Mouse (Mus musculus): ENCODE data around the gene Mettl2.

DNA sequence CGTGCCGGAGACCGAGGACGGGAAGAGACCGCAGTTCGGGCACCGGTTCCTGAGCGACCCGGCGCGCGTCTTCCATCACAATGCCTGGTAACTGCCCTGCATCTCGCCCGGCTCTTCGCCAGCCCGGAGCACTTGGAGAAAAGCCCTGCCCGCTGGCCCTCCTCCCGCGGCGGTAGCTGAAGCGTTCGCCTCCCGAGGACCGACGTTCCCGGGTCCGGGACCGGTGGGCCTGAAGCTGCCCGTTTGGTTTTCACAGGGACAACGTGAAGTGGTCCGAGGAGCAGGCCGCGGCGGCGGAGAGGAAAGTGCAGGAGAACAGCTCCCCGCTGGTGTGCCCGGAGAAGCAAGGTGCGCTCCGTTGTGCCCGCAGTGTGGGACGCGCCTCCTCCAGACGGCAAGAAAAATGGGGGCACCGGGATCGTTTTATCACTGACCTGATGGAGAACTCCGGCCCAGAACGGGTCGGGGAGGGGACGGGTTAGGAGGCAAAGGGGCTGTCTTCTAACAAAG, 350 bp downstream of the Mettl2 start:
- no peak for TF ChIP-seq POLR2A (IDR thresholded peaks at IDR 0.05; ENCODE audit: borderline replicate concordance, insufficient read depth, low read length)
- no peak for TF ChIP-seq CTCF (IDR thresholded peaks at IDR 0.05; ENCODE audit: borderline replicate concordance, insufficient read depth, low read depth, low read length)

All from cerebellum, adult 2 months (tissue).